Mouse (Mus musculus) midbrain, embryonic 14.5 days (tissue): ENCODE measurements at regions not wholly inside any gene's neighbourhood (a gene's known extent, or its start where the extent isn't known, plus 50 kb on each side); places are given as distances from the start of the nearest gene placed in this dataset.

Experiments used
- ATAC-seq: fragments of 200-750 bp; cut with Nextera tagmentation; 2 replicates; pipeline ENCODE4 v1.8.0; 2017; ENCODE audit warnings: moderate number of reproducible peaks, moderate library complexity; ENCODE audit not compliant: low FRiP score, low TSS enrichment
- DNase-seq: peaks from one replicate; pipeline ENCODE4 v3.0.0-alpha.2; 2015
- H3K27ac ChIP-seq: fragments of 300-500 bp; sonication (generic); replicated peaks from 2 replicates; pipeline ENCODE4 v1.5.1; 2014; ENCODE audit warnings: mild to moderate bottlenecking, low read depth, low read length, moderate library complexity
- H3K27me3 ChIP-seq: fragments of 300-500 bp; sonication (generic); 2 replicates; pipeline ENCODE4 v1.6.1; 2014; ENCODE audit warnings: low read length, control low read depth, mixed read lengths; ENCODE audit not compliant: control insufficient read depth, insufficient read depth
- H3K36me3 ChIP-seq: fragments of 300-500 bp; sonication (generic); 2 replicates; pipeline ENCODE4 v1.6.1; 2014; ENCODE audit warnings: low read length, control low read depth; ENCODE audit not compliant: control insufficient read depth, insufficient read depth
- H3K4me1 ChIP-seq: fragments of 300-500 bp; sonication (generic); 2 replicates; pipeline ENCODE4 v1.6.1; 2014; ENCODE audit warnings: mild to moderate bottlenecking, antibody characterized with exemption, low read length, control low read depth; ENCODE audit not compliant: control insufficient read depth, insufficient read depth
- H3K4me2 ChIP-seq: fragments of 300-500 bp; sonication (generic); 2 replicates; pipeline ENCODE4 v1.6.1; 2014; ENCODE audit warnings: mild to moderate bottlenecking, low read length, moderate library complexity
- H3K4me3 ChIP-seq: fragments of 300-500 bp; sonication (generic); replicated peaks from 2 replicates; pipeline ENCODE4 v1.5.1; 2014; ENCODE audit warnings: low read depth, low read length
- H3K9ac ChIP-seq: fragments of 300-500 bp; sonication (generic); replicated peaks from 2 replicates; pipeline ENCODE4 v1.6.1; 2014; ENCODE audit warnings: mild to moderate bottlenecking, low read length, moderate library complexity
- H3K9me3 ChIP-seq: fragments of 300-500 bp; sonication (generic); 2 replicates; pipeline ENCODE4 v1.6.1; 2016; ENCODE audit warnings: low read length, control low read depth, mixed read lengths; ENCODE audit not compliant: control insufficient read depth
- WGBS: fragments of 180-500 bp; shearing (Covaris S2); extraction: QIAGEN DNeasy Blood & Tissue Kit; methylation state at CpG from one replicate; pipeline ENCODE4 v1.1.7; 2014; 5-methylcytosine and 5-hydroxymethylcytosine counted together

GRCm38 (mm10) chr10:122230746-122231145 lies 133.6 kb upstream of the Rxylt1 start:
- Histone ChIP-seq H3K4me2 (no peak overlapping the region), H3K27me3 (no peaks in the 10 kb centered on the region), H3K36me3 (no peaks in the 10 kb centered on the region), H3K4me1 (no peaks in the 10 kb centered on the region), H3K4me3 (no peak overlapping the region), H3K27ac (no peak overlapping the region), H3K9ac (no peak overlapping the region), H3K9me3 (no peaks in the 10 kb centered on the region)
- WGBS = 91% methylated on average over 11 of the region's 11 CpGs
- ATAC-seq = no peak
- no peak for DNase-seq

- Histone ChIP-seq H3K9ac (no peak overlapping the region), H3K9me3 (no peaks in the 10 kb centered on the region), H3K4me1 (no peaks in the 10 kb centered on the region), H3K27ac (no peak overlapping the region), H3K4me2 (no peak overlapping the region), H3K36me3 (no peaks in the 10 kb centered on the region), H3K27me3 (no peaks in the 10 kb centered on the region), H3K4me3 (no peak overlapping the region)
- 97% methylated on average over 8 of the region's 8 CpGs for WGBS
- no peak for DNase-seq
- ATAC-seq = no peak
Observed at GRCm38 (mm10) chr10:122225679-122226078, 128.5 kb upstream of the Rxylt1 start.

- Histone ChIP-seq H3K27ac (no peak overlapping the region), H3K4me1 (no peaks in the 10 kb centered on the region), H3K4me2 (no peak overlapping the region), H3K4me3 (no peak overlapping the region), H3K9ac (no peak overlapping the region), H3K27me3 (no peaks in the 10 kb centered on the region), H3K9me3 (no peaks in the 10 kb centered on the region), H3K36me3 (no peaks in the 10 kb centered on the region)
- WGBS = 92% methylated on average over 3 of the region's 3 CpGs
- ATAC-seq = no peak
- DNase-seq = no peak
Observed at GRCm38 (mm10) chr10:122223076-122223475, 125.9 kb upstream of the Rxylt1 start.

GRCm38 (mm10) chr10:122217594-122217993 lies 120.4 kb upstream of the Rxylt1 start:
- Histone ChIP-seq H3K4me2 (no peak overlapping the region), H3K27me3 (no peaks in the 10 kb centered on the region), H3K4me1 (no peaks in the 10 kb centered on the region), H3K4me3 (no peak overlapping the region), H3K9me3 (no peaks in the 10 kb centered on the region), H3K9ac (no peak overlapping the region), H3K27ac (no peak overlapping the region), H3K36me3 (no peaks in the 10 kb centered on the region)
- DNase-seq = no peak
- WGBS = 88% methylated on average over 4 of the region's 4 CpGs
- ATAC-seq = no peak

- no peak for ATAC-seq
- no peaks in the 10 kb centered on the region for H3K4me1 ChIP-seq
- no peak overlapping the region for H3K27ac ChIP-seq
- DNase-seq = no peak
- H3K4me3 ChIP-seq = no peak overlapping the region
- no peaks in the 10 kb centered on the region for H3K9me3 ChIP-seq
- 63% methylated on average over 4 of the region's 4 CpGs for WGBS
- H3K27me3 ChIP-seq = no peaks in the 10 kb centered on the region
- H3K9ac ChIP-seq = no peak overlapping the region
- no peaks in the 10 kb centered on the region for H3K36me3 ChIP-seq
- H3K4me2 ChIP-seq = no peak overlapping the region
Observed at GRCm38 (mm10) chr10:122199791-122200190, 102.6 kb upstream of the Rxylt1 start.

- Histone ChIP-seq H3K27ac (no peak overlapping the region), H3K27me3 (no peaks in the 10 kb centered on the region), H3K4me2 (no peak overlapping the region), H3K36me3 (no peaks in the 10 kb centered on the region), H3K4me3 (no peak overlapping the region), H3K9ac (no peak overlapping the region), H3K4me1 (no peaks in the 10 kb centered on the region), H3K9me3 (no peaks in the 10 kb centered on the region)
- WGBS = 84% methylated on average over 4 of the region's 4 CpGs
- DNase-seq = no peak
- no peak for ATAC-seq
Observed at GRCm38 (mm10) chr10:122197703-122198102, 100.5 kb upstream of the Rxylt1 start.

GRCm38 (mm10) chr10:122194139-122194538 lies 97.0 kb upstream of the Rxylt1 start:
- Histone ChIP-seq H3K9me3 (no peaks in the 10 kb centered on the region), H3K4me1 (no peaks in the 10 kb centered on the region), H3K36me3 (no peaks in the 10 kb centered on the region), H3K27ac (no peak overlapping the region), H3K4me2 (no peak overlapping the region), H3K4me3 (no peak overlapping the region), H3K27me3 (no peaks in the 10 kb centered on the region), H3K9ac (no peak overlapping the region)
- ATAC-seq (no peak), DNase-seq (no peak)
- 87% methylated on average over 9 of the region's 9 CpGs for WGBS

- Histone ChIP-seq H3K9ac (no peak overlapping the region), H3K9me3 (no peaks in the 10 kb centered on the region), H3K27ac (no peak overlapping the region), H3K27me3 (no peaks in the 10 kb centered on the region), H3K4me2 (no peak overlapping the region), H3K4me3 (no peak overlapping the region), H3K36me3 (no peaks in the 10 kb centered on the region), H3K4me1 (no peaks in the 10 kb centered on the region)
- WGBS = 72% methylated on average over 5 of the region's 5 CpGs
- ATAC-seq = no peak
- DNase-seq = no peak
Observed at GRCm38 (mm10) chr10:122193343-122193742, 96.2 kb upstream of the Rxylt1 start.

- 83% methylated on average over 9 of the region's 9 CpGs for WGBS
- no peaks in the 10 kb centered on the region for H3K9me3 ChIP-seq
- no peak overlapping the region for H3K9ac ChIP-seq
- H3K4me3 ChIP-seq = no peak overlapping the region
- DNase-seq = no peak
- H3K36me3 ChIP-seq = no peaks in the 10 kb centered on the region
- no peaks in the 10 kb centered on the region for H3K4me1 ChIP-seq
- H3K4me2 ChIP-seq = no peak overlapping the region
- ATAC-seq = no peak
- H3K27ac ChIP-seq = no peak overlapping the region
- no peaks in the 10 kb centered on the region for H3K27me3 ChIP-seq
Observed at GRCm38 (mm10) chr10:122185152-122185745, 88.1 kb upstream of the Rxylt1 start.
